Mouse (Mus musculus) forebrain, embryonic 14.5 days (tissue): Measurements from ENCODE around the gene Gm20388. TPM values are rescaled to one million over a fixed set of nuclear protein-coding genes. Genes with fewer than 3 reads are reported as not detected.

Source experiments
- ATAC-seq: fragments of 200-750 bp; cut with Nextera tagmentation; 2 replicates; pipeline ENCODE4 v1.8.0; 2017; ENCODE audit warnings: mild to moderate bottlenecking, moderate library complexity
- DNase-seq: peaks from one replicate; pipeline ENCODE4 v3.0.0-alpha.2; 2015; ENCODE audit warnings: low spot score
- H3K27ac ChIP-seq: fragments of 300-500 bp; sonication (generic); 2 replicates; pipeline ENCODE4 v1.5.1; 2014; ENCODE audit warnings: low read depth, mild to moderate bottlenecking, control low read depth, low read length, moderate library complexity
- H3K27me3 ChIP-seq: fragments of 300-500 bp; sonication (generic); replicated peaks from 2 replicates; pipeline ENCODE4 v1.6.1; 2014; ENCODE audit warnings: low read length, control low read depth, mixed read lengths; ENCODE audit not compliant: control insufficient read depth, insufficient read depth
- H3K36me3 ChIP-seq: fragments of 300-500 bp; sonication (generic); 2 replicates; pipeline ENCODE4 v1.6.1; 2014; ENCODE audit warnings: low read length, control low read depth; ENCODE audit not compliant: control insufficient read depth, insufficient read depth
- H3K4me1 ChIP-seq: fragments of 300-500 bp; sonication (generic); 2 replicates; pipeline ENCODE4 v1.6.1; 2014; ENCODE audit warnings: antibody characterized with exemption, low read length, control low read depth; ENCODE audit not compliant: control insufficient read depth, insufficient read depth
- H3K4me2 ChIP-seq: fragments of 300-500 bp; sonication (generic); 2 replicates; pipeline ENCODE4 v1.6.1; 2014; ENCODE audit warnings: mild to moderate bottlenecking, control low read depth, low read length
- H3K4me3 ChIP-seq: fragments of 300-500 bp; sonication (generic); 2 replicates; pipeline ENCODE4 v1.5.1; 2014; ENCODE audit warnings: low read depth, low read length, control low read depth
- H3K9ac ChIP-seq: fragments of 300-500 bp; sonication (generic); 2 replicates; pipeline ENCODE4 v1.6.1; 2014; ENCODE audit warnings: mild to moderate bottlenecking, low read length, control low read depth, moderate library complexity
- H3K9me3 ChIP-seq: fragments of 300-500 bp; sonication (generic); replicated peaks from 2 replicates; pipeline ENCODE4 v1.6.1; 2016; ENCODE audit warnings: low read length, control low read depth, mixed read lengths; ENCODE audit not compliant: control insufficient read depth
- WGBS: fragments of 180-500 bp; shearing (Covaris S2); extraction: QIAGEN DNeasy Blood & Tissue Kit; methylation state at CpG from one replicate; pipeline ENCODE4 v1.1.7; 2014; 5-methylcytosine and 5-hydroxymethylcytosine counted together
- polyA plus RNA-seq: library from polyadenylated mRNA; unstranded; fragments of >200 nt; fragmentation: Nextera tagmentation; extraction: Ambion mirVana; gene quantifications from 2 replicates; pipeline ENCODE4 v1.2.1, GENCODE M21; 2014

The Gm20388 gene
- polyA plus RNA-seq, 1 experiment from 2014 or later: 7.4 TPM

DNA sequence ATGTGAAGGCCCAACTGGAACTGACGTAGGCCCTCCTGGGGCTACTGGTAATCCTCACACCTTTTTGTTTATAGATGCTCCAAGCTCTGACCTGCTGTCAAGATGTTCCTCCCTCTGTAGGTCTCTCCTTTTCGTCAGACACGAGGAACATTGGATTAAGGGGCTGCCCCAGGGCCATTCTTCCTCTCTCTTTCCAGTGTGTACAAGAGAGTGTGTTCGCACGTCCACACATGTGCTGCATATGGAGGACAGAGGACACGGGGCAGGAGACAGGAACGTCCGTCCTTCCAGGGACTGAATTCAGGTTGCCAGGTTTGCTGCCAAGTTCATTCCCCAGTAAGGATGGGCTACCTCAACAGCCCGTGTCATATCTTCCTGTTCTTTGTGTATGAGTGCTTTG, 3878.8 kb downstream of the Gm20388 start:
- Histone ChIP-seq H3K9ac (no peak overlapping the region), H3K36me3 (no peaks in the 10 kb centered on the region), H3K4me1 (peaks cover 2% of the 10 kb centered on the region; the same call in 1 of the 2 replicates), H3K27ac (no peak overlapping the region), H3K4me3 (no peak overlapping the region), H3K27me3 (no peaks in the 10 kb centered on the region), H3K4me2 (no peak overlapping the region), H3K9me3 (no peaks in the 10 kb centered on the region)
- DNase-seq: no peak
- 73% methylated on average over 9 of the region's 9 CpGs for WGBS
- no peak for ATAC-seq

DNA sequence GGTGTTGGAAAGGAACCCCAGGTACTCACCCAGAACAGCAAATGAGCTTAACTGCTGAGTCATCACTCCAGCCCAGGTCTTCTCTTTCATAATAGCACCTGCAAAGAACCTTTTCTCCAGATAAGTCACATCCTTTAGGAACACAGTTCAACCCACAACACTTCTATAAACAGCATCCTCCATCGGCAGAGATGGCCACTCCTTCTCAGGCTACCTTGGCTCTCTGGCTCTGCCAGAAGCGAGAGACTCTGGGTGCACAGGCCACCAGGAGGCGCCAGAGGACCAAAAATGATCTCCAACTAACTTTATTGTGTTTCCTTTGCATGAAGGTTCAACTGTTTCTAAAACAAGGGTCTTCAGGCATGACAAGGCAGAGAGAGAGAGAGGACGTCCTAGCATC, 3879.3 kb downstream of the Gm20388 start:
- Histone ChIP-seq H3K36me3 (no peaks in the 10 kb centered on the region), H3K4me1 (peaks cover 2% of the 10 kb centered on the region; the same call in 1 of the 2 replicates), H3K9me3 (no peaks in the 10 kb centered on the region), H3K4me3 (no peak overlapping the region), H3K27ac (no peak overlapping the region), H3K4me2 (no peak overlapping the region), H3K9ac (no peak overlapping the region), H3K27me3 (no peaks in the 10 kb centered on the region)
- WGBS: 0% methylated on average over 4 of the region's 4 CpGs
- DNase-seq: peak; percentile 91
- peak; percentile 56 for ATAC-seq

DNA sequence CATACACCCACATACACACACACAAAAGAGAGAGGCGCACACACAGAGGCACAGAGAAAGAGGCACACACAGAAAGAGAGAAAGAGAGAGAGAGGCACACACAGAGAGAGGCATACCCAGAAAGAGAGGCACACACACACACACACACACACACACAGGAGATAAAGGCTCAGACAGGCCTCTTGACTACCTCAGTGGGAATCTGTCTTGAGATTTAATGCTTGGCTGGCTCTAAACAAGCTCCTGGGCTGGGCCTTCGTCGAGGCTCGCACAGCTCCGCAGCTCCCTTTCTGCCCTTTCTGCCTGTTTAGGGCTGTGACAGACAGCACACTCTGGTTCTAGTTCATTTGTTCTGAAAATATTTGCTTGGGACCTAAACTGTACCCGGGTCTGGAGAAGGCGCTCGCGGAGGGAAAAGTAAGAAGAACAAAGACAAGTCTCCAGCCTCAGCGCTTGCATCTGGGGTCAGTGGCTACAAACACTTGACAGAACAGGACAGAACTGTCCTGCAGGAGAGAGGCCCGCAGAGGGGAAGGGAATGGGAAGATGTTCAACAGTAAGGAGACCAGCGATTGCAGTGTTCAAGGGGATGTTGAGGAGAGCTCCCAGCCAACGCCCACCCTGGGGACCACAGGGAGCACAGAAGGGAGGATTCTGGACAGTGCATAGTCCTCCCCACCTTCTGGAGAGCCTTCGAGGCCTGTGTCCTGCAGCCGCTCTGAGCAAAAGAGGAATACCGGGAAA, 3880.6 kb downstream of the Gm20388 start:
- H3K4me1 ChIP-seq: peaks cover 2% of the 10 kb centered on the region; the same call in 1 of the 2 replicates
- DNase-seq (peak; percentile 72), ATAC-seq (peak; percentile 75)
- whole genome bisulfite sequencing: 15% methylated on average over 16 of the region's 16 CpGs
- H3K4me2 ChIP-seq: no peak overlapping the region
- H3K9me3 ChIP-seq: no peaks in the 10 kb centered on the region
- peak overlapping the region; percentile 68 for H3K27ac ChIP-seq
- H3K4me3 ChIP-seq: no peak overlapping the region
- peak overlapping the region; percentile 6; the same call in 1 of the 2 replicates for H3K9ac ChIP-seq
- H3K36me3 ChIP-seq: no peaks in the 10 kb centered on the region
- no peaks in the 10 kb centered on the region for H3K27me3 ChIP-seq

DNA sequence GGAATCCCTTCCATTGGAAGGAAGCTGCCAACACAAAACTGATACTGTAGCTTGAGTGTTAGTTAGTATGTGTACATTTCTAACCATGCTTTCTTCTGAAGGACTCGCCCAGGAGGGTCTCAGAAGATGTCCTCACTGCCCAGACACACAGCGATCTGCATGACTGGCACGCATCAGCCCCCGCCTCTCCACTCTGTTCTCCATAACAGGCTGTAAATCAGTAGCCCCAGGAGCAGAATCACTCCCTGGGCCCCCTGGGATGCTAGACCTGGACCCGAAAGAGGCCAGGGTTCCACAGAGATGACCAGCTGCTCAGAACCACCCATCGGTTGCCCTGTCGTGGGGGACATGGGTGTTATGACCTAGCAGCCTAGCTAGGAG, 3881.2 kb downstream of the Gm20388 start:
- H3K9me3 ChIP-seq: no peaks in the 10 kb centered on the region

DNA sequence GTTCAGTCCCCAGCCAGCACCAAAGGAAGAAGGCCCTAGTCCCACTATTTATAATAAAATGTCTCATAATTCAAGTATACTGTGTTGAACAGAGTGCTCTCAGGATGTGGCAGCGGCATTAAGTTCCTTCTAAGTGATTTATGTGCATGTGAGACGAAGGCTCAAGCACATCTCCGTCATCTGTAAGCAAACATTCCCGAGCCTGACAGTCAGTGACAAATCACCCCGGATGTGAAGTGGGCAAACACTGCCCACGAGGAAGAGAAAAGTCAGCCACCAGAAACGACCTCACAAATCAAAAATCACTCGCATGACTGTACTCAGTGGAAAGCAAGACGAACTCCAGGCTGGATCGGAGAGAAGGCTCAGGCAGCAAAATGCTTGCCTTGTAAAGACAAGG, 3883.3 kb downstream of the Gm20388 start:
- H3K4me3 ChIP-seq: no peak overlapping the region
- 78% methylated on average over 10 of the region's 10 CpGs for WGBS
- no peak overlapping the region for H3K27ac ChIP-seq
- no peaks in the 10 kb centered on the region for H3K9me3 ChIP-seq
- H3K36me3 ChIP-seq: no peaks in the 10 kb centered on the region
- DNase-seq: no peak
- H3K4me1 ChIP-seq: peaks cover 2% of the 10 kb centered on the region; the same call in 1 of the 2 replicates
- H3K27me3 ChIP-seq: no peaks in the 10 kb centered on the region
- H3K4me2 ChIP-seq: no peak overlapping the region
- no peak for ATAC-seq
- H3K9ac ChIP-seq: no peak overlapping the region

More for the DNA sequence above, 3881.2 kb downstream of the Gm20388 start:
- ATAC-seq (no peak), DNase-seq (no peak)
- H3K27me3 ChIP-seq: no peaks in the 10 kb centered on the region
- H3K4me3 ChIP-seq: no peak overlapping the region
- peak overlapping the region; percentile 6; the same call in 1 of the 2 replicates for H3K9ac ChIP-seq
- 66% methylated on average over 7 of the region's 7 CpGs for whole genome bisulfite sequencing
- peaks cover 2% of the 10 kb centered on the region; the same call in 1 of the 2 replicates for H3K4me1 ChIP-seq
- H3K27ac ChIP-seq: peak overlapping the region; percentile 68; the same call in 1 of the 2 replicates
- no peaks in the 10 kb centered on the region for H3K36me3 ChIP-seq
- no peak overlapping the region for H3K4me2 ChIP-seq

DNA sequence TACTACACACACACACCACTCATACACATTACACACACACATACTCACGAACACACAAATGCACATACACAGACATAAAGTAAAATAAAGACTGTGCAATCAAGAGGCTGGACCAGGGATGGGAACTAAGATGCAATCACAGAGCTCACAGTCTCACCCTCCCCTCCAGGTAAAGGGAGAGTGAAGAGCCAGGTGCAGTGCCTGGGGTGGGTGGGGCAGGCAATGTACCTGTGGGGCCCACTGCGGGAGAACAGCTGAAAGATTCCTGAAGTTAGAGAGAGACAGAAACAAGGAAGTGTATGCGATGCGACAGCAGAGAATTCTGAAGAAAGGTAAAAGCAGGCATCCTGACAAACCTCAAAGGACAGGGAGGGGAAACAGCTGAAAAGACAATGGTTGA, 3884.1 kb downstream of the Gm20388 start:
- Histone ChIP-seq H3K4me1 (peaks cover 2% of the 10 kb centered on the region; the same call in 1 of the 2 replicates), H3K27ac (no peak overlapping the region), H3K36me3 (no peaks in the 10 kb centered on the region), H3K4me2 (no peak overlapping the region), H3K9me3 (no peaks in the 10 kb centered on the region), H3K4me3 (no peak overlapping the region), H3K27me3 (no peaks in the 10 kb centered on the region), H3K9ac (no peak overlapping the region)
- ATAC-seq (no peak), DNase-seq (no peak)
- 81% methylated on average over 4 of the region's 4 CpGs for WGBS

DNA sequence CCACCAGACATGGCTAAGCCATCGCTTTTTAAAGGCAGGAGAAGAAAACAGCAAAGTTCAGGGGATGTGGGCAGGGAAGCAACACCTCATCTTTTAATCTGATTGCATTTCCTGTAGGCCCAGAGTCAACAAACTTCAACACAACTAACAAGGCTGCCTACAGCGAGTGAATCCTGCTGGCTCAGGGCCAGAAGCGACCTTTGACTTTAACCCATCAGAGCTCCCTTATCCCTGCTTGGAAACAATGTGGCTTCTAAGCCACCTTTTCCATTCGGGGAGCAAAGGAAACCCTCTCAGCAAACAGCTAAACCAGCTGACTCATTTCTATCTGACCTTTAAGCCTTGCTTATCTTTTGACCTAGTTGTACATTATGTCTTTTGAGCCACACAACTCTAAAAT, 3886.1 kb downstream of the Gm20388 start:
- 66% methylated on average over 4 of the region's 4 CpGs for WGBS

DNA sequence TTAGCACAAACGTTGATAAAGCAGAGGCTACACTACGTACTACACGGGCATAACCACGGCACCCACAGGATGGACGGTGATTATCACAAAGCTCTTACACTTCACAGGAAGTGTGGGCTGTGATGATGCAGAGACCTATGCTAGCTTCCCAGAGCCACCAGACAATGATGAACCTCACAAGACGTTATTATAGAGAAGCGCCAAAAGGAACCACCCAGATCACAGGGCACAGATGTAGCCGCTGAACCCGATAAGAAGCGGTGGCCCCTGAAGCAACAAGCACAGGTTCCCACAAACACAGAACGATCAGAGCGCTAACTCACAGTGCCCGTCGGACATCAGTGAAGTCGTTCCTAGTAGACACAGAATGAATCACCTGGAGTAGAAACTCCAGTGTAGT, 3887.3 kb downstream of the Gm20388 start:
- no peaks in the 10 kb centered on the region for H3K27me3 ChIP-seq
- no peaks in the 10 kb centered on the region for H3K9me3 ChIP-seq
- no peak overlapping the region for H3K9ac ChIP-seq
- 93% methylated on average over 15 of the region's 15 CpGs for WGBS
- no peaks in the 10 kb centered on the region for H3K4me1 ChIP-seq
- no peak overlapping the region for H3K4me3 ChIP-seq
- H3K4me2 ChIP-seq: no peak overlapping the region
- H3K36me3 ChIP-seq: no peaks in the 10 kb centered on the region
- DNase-seq (no peak), ATAC-seq (no peak)
- H3K27ac ChIP-seq: no peak overlapping the region

More for the DNA sequence above, 3886.1 kb downstream of the Gm20388 start:
- peaks cover 2% of the 10 kb centered on the region; the same call in 1 of the 2 replicates for H3K4me1 ChIP-seq
- H3K4me2 ChIP-seq: no peak overlapping the region
- no peak for ATAC-seq
- no peak overlapping the region for H3K27ac ChIP-seq
- no peaks in the 10 kb centered on the region for H3K36me3 ChIP-seq
- no peak overlapping the region for H3K4me3 ChIP-seq
- no peaks in the 10 kb centered on the region for H3K27me3 ChIP-seq
- H3K9me3 ChIP-seq: no peaks in the 10 kb centered on the region
- no peak overlapping the region for H3K9ac ChIP-seq
- no peak for DNase-seq

DNA sequence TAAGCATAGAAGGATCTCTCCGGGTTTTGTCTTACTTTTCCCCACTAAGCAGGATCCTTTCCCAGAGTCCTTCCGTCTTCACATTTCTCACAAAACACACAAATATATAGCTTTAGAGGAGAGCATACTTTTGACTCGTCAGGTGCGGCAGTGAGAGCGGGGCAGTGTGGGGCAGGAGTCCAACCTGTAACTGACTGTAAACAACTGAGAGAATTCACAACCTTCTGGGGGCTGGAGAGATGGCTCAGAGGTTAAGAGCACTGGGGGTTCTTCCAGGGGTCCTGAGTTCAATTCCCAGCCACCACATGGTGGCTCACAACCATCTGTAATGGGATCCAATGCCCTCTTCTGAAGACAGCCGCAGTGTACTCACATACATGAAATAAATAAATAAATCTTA, 3888.8 kb downstream of the Gm20388 start:
- H3K9me3 ChIP-seq: no peaks in the 10 kb centered on the region
- DNase-seq: no peak
- WGBS: 92% methylated on average over 6 of the region's 6 CpGs

More for the DNA sequence above, 3888.8 kb downstream of the Gm20388 start:
- no peaks in the 10 kb centered on the region for H3K27me3 ChIP-seq
- no peak for ATAC-seq
- H3K9ac ChIP-seq: no peak overlapping the region
- H3K36me3 ChIP-seq: no peaks in the 10 kb centered on the region
- H3K4me1 ChIP-seq: no peaks in the 10 kb centered on the region
- H3K4me3 ChIP-seq: no peak overlapping the region
- H3K4me2 ChIP-seq: no peak overlapping the region
- no peak overlapping the region for H3K27ac ChIP-seq
